Mouse (Mus musculus) cerebellum, adult (tissue): ENCODE data around the gene Lrrfip2.
A peak's percentile ranks its signal among the peaks of the same experiment; 100 is the strongest.

Experiments used
- ATAC-seq: cut with Nextera tagmentation; 2 replicates; pipeline ENCODE4 v1.9.2; 2017; ENCODE audit warnings: mild to moderate bottlenecking, moderate library complexity, mixed read lengths; ENCODE audit not compliant: insufficient number of reproducible peaks, low FRiP score, low TSS enrichment

The Lrrfip2 gene

DNA sequence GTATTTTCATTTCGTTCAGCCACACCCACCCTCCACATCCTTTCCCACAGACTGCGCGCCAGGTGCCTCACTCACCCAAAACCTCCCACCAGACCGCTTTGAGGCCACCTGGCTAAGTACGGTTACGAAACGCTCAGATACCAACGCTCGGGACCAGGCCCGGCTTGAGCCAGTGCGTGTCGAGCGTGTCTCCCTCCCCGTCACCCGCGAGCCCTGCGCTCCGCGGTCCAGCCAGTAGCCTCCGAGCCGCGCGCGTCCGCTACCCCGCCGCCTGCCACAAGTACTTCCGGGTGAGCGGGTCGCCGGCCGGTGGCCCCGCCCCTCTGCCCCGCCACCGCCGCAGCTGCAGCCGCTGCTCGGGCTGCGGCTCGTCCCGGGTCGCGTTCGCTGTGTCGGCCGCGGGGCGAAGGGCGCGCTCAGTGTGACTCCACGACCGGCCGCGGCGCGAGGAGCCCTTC is 431 bp downstream of the Lrrfip2 start:
- peak; percentile 97 for ATAC-seq

- ATAC-seq: peak; percentile 85
Measured at GRCm38 (mm10) chr9:111118252-111118890, 979 bp downstream of the Lrrfip2 start.

DNA sequence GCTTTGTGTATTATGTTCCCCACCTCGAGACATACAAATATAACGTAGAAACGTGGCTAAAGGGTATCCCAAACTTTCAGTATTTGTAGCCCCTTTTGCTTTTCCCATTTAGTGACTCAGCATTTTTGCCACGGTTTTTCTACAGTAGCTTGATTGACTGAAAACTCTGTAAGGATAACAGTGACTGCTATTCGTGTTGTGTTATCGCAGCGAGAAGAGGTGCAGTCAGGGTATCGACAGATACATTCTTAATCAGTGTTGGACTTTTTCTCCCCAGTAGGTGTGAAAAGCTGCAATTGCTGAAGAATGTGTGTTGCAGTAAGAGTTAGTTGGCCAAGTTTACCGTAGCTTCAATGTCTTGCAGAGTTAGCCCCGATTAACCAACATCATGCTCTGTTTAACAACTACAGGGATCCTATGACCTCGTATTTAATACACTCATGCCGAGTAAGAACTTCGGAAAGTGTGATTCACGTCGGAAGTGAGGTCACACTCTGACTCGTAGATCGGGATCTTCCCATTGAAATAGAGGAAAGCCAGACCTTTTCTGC is 1.6 kb downstream of the Lrrfip2 start:
- ATAC-seq: no peak

DNA sequence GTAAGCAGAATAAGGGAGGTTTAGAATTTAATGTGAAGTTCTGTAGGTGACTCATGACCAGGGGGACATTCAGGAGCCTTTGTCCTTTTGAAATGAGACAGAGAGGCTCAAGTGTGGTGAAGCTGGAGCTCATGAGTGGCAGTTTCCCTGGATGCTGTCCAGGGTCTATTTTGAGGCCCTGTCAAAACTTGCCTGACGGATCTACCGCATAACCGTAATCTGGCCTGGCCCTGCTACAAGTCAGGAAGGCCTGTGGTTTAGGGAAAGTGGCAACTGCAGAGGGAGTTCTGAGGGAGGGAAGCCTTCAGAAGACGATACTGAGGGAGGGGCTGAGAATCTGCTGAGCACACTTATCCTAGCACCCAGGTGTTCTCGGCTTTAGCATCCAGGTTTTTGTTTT is 5.1 kb downstream of the Lrrfip2 start:
- no peak for ATAC-seq

DNA sequence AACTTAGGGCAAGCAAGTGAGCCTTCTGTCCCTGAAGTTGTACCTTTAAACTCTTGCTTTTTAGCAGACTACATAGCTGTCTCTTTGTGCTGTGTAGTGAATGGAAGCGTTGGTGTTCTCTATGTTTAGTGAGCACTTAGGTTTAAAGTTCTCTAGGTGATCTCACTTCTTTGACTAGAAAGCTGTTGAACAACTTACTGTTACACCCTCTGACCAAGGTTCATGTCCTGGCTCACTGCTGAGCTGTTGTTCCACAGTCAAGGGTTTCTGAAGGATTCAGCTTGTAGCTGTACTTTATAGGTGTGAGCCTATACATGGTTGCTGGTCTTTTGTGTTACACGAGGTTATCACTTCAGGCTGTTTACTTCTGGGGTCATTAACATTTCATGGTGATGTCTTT is 5.9 kb downstream of the Lrrfip2 start:
- no peak for ATAC-seq

- ATAC-seq: no peak
Measured at GRCm38 (mm10) chr9:111124440-111124839, 7.0 kb downstream of the Lrrfip2 start.

GRCm38 (mm10) chr9:111126735-111127134 is 9.3 kb downstream of the Lrrfip2 start:
- ATAC-seq: no peak

- ATAC-seq: no peak
Measured at GRCm38 (mm10) chr9:111127749-111128148, 10.4 kb downstream of the Lrrfip2 start.

DNA sequence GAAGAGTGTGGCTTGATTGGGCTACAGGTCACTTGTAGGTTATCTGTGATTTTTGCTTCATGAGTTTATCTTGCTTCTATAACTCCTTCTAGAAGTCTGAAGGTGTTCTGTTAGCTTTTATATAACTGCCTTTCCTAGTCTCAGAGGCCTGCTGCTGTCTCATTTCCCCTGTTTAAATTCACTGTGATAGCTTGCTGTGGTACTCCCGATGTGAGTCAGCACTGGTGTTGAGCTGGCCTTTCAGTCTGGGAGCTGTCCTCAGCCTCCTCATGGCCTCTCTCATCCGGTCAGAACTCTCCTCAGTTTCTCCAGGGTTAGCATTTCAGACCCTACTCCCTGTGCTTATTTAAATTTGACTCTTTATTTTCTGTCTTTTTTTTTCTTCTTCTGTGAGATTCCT is 12.7 kb downstream of the Lrrfip2 start:
- no peak for ATAC-seq

DNA sequence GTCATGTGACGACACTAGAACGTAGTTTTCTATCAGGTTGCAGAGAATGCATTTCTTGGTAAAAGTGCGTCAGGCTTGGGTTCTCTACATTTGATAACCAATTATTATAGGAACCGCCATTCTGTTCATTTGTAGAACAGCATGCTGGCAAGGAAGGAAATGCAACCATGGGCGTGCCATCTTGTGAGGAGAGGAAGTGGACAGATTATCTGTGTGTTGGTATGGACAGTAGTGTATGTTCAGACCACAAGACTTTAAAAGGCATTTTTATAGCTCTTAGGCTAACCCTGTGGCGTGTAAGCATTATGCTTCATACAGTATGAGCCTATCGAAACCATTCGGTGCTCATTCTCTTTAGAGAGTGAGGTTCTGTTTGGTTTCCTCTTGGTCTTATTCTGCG is 20.8 kb downstream of the Lrrfip2 start:
- no peak for ATAC-seq

DNA sequence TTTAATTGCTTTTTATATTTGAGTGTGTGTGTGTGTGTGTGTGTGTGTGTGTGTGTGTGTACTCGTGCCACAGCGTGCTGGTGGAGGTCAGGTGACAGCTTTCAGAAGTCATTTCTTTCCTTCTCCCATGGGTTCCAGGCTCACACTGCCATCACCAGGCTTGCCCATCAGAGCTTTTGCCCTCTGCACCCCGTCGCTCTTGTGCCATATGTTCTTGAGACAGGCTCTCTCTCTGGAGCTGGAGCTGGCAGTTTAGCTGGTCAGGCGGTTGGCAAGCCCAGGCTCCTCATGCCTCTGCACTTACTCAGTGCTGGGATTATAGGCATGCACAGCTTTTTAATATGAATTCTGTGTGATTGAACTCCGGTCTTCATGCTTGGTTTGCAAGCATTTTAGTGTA is 25.3 kb downstream of the Lrrfip2 start:
- peak; percentile 90 for ATAC-seq

DNA sequence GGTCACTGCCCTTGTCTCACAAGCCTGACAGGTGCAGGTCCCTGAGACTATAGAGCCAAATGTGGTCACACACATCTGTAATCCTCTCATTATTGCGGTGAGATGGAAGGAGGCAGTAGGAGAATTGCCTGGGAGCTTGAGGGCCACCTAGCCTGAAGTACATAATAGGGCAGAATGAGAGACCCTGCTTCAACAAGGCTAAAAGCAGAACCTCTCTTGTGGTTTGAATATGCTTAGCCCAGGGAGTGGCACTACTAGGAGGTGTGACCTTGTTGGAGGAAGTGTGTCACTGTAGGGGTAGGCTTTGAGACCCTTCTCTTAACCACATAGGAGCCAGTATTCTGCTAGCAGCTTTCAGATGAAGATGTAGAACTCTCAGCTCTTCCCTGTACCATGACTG is 26.0 kb downstream of the Lrrfip2 start:
- ATAC-seq: no peak

DNA sequence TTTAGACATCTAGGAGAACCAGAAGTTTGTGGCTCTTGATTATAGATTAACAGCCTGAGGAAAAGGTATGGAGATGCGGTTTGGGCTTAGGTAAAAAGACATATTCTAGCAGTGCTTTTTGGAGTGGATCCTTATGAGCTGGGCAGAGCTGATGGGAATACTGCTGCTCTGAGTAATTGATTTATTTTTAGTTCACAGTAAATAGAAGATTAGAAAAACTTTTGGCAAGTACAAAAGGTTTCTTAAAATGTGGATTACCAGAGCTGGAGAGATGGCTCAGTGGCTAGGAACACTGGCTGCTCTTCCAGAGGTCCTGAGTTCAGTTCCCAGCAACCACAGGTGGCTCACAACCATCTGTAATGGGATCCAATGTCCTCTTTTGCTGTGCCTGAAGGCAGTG is 27.3 kb downstream of the Lrrfip2 start:
- ATAC-seq: no peak

GRCm38 (mm10) chr9:111145497-111146190 is 28.3 kb downstream of the Lrrfip2 start:
- no peak for ATAC-seq

- ATAC-seq: no peak
Measured at GRCm38 (mm10) chr9:111146216-111146798, 28.9 kb downstream of the Lrrfip2 start.

DNA sequence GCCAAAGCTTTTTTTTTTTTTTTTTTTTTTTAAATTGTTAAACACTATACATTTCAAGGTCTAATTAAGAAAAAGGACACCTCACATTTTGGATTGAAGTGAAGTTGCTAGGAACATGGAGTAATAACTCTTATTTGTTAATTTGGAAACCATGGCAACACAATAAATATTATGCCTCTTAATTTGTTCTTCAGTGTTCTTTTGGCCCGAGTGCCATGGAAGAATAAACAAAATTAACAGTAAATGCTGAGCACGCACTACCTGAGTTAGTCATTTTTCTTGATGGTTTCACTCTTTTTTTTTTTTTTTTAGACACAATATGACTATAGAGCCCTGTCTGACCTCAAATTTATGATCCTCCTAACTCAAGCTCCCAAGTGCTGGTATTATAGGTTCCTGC is 30.6 kb downstream of the Lrrfip2 start:
- ATAC-seq: no peak

DNA sequence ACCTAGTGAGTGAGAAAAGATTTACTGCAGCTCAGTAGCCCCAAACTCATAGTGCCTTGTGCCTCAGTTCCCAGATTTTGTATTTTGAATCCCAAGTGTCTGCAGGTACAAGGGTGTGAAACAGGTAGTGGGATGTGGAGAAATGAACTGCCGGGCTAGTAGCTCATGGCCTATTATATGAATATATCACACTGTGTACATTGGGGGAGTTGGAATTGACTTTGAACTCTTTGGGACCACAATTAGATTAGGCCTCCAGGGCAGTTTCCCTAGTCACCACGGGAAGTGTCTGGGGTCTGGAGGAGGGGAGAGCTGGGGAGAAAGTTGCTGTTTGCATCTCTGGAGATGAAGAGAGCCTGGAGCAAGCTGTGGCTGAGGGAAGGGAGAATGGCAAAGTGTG is 31.0 kb downstream of the Lrrfip2 start:
- ATAC-seq: no peak

GRCm38 (mm10) chr9:111149188-111149945 is 32.0 kb downstream of the Lrrfip2 start:
- ATAC-seq: no peak

DNA sequence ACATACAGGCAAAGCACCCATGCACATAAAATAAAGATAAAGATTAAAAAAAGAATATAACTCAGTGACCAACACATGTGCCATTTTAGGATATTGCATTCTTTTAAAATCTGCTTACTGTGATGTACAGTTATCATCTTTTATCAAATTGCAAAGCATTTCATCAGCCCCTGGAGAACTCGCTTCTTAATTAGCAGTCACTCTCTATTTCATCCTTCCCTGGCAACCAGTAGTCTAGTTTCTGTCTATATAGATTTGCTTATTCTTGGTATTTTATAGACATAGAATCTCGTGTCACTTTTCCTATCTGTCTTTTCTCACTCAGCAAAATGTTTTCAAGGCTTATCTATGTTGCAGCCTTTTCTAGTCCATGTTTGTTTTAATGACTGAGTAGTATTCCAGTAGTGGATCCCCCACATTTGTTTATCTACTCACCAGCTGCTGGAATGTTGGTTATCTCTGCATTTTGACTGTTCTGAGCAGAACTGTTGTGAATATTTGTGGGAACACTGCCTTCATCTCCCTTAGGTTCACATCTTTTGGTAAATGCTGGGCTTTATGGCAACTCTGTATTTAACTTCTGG is 35.0 kb downstream of the Lrrfip2 start:
- ATAC-seq: no peak

DNA sequence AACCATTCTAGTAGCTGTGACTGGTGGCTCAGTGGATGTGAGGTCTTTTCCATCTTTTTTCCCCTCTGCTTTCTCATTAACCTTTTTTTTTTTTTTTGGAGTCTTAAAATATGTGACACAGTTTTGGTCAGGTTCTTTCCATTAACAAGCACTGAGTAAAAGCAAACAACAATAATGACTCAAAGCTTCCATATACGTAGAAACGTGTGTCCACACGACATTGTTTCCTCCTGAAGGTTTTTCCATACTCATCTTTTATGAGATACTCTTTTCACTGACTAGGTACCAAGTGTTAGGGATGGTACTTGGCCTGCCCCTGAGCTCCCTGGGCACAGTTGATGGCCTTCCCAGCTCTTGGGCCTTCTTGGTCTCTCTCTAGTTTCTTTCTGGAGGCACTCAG is 35.6 kb downstream of the Lrrfip2 start:
- no peak for ATAC-seq
